Mouse (Mus musculus) inflammation-experienced regulatory T-cells, adult 6 months (primary cell): ENCODE measurements at regions not wholly inside any gene's neighbourhood (a gene's known extent, or its start where the extent isn't known, plus 50 kb on each side); places are given as distances from the start of the nearest gene placed in this dataset.

Experiments
- ATAC-seq: one replicate; pipeline ENCODE4 v1.8.0; 2017

DNA sequence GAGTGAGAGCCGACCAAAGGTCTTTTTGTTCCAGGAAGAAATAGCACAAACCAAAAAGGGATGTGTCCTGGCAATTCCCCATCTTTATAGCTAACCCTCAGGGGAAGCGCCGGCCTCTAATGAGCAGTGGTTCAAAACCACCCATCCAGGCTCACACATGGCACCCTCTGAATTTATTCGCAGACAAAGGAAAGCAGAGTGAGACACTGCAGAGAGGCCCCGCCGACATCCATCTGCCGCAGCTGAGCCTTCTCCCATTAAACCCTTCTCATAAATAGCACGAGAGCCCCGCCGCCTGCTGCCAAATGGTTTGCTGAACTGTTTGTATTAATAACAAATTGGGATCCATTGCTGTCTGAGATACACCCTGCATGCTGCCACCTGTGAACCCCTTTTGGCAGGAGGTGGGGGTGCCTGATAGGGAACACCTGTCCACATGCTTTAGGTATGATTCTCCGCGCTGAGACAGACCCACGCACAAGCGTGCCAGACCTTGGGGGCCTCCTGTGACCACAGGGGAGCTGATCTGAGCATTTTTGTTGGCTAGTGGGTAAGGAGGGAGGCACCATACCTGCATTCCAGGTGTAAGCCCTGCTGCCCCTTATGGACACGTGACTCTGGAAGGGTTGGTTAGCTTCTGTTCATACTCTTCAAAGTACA lies 422.6 kb upstream of the Castor2 start:
- ATAC-seq, result no peak

- ATAC-seq, result no peak
Measured at GRCm38 (mm10) chr5:133675636-133676035, 423.9 kb upstream of the Castor2 start.

DNA sequence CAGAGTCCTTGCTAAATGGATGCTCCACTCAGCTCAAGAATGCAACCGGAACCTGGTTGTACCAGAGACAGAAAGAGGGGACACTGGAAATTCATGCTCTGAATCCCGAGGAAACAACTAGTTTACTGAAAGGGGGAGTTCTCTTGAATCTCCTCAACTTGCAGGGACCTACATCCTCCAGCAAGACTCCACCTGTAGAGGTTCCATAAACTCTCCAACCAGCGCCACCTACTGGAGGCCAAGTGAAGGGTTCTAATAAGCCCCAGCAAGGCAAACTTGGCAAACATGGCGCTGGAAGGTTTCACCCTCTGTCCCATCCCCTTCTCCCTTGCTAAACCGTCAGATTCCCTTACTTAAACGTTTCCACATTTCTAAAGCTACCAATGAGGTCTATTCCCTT lies 433.0 kb upstream of the Castor2 start:
- no peak for ATAC-seq

DNA sequence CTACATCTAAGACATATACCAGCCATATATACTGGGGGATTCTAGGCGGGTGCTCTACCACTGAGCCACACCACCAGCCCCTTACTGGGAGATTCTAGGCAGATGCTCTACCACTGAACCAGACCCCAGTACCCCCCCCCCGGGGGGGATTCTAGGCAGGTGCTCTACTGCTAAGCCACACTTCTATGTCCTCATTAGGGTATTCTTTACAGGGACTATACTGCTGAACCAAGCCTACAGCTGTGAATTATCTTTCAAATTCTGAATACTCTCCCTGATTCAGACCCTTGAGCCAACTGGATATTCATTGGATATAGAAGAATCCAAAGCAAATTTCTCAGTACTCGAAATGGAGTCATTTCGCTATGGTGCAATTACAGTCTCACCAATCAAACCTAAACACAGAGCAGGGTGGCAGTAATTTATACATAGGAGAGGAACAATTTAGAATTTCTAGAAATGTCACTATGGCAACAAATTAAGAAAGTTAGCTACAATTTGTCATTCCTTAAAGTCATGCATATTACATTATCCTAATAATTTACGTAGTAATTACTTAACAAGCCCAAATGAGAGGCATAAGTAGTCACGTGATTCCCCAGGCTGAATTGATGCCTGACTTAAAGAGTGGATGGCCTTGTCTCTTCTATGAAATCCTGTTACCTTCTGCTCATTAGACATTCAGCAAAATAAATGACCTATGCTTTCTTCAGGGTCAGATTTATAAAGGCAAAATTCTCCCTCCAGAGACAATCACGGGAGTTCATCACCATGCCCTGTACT lies 436.8 kb upstream of the Castor2 start:
- ATAC-seq, result no peak

DNA sequence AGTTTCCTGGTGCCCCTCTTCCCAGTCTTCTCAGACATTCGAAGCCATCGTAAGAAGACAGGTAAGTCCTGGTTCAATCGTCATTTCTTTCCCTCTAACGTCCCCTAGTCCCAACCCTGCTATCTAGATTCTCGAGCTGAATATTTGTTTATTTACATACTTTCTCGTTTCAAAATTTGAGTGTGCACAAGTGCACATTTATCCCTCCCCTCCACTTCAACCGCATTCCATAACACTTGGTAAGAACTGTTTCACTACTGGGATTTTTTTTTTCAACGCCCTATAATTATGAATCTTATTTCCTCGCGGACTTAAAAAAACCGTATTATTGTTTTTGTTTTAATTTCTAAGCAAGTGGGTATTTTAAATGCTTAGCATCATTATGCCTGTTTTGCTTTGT lies 439.2 kb upstream of the Castor2 start:
- ATAC-seq, result no peak

DNA sequence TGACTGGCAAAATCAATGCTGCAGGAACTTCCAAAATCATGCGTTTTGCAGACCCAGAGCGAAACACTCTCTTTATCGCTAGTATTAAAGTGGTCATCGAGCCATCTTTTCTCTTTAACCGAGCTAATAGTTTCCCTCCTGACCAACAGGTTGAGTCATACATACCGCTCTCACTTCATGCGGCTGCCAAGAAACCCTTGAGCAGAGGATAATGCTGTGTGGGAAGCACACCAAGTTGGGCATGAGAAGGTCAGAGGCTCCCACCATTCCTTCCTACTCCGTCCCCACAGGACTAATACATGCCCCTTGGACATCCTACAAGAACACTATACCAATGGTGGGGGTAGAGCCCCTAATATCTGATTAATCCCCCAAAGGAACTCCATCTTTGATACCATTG lies 442.7 kb upstream of the Castor2 start:
- no peak for ATAC-seq

GRCm38 (mm10) chr5:133653431-133653830 lies 446.1 kb upstream of the Castor2 start:
- ATAC-seq, result no peak

- ATAC-seq, result no peak
Measured at GRCm38 (mm10) chr5:133650246-133650645, 449.3 kb upstream of the Castor2 start.

DNA sequence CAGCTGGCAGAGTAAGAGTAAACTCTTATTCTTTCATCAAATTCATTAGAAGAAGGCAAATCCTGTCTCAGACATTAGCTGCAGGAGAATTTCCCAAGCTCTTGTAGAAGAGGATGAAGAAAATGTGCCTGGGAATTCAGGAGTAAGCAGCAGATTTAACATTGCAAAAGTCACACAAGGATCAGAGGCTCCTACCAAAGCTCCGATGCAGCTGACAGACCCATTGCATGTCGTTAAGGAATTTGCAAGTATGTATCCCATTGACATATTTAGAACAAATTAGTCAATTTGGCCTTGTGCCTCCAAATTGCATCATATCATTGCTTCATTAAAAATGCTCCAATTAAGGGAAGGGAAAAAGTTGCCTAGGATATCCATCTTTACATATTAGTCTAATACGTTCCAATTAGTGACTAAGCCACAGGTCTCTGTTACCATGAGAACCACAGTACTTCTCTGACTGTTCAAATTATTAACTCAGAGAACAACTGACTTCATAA lies 453.8 kb upstream of the Castor2 start:
- no peak for ATAC-seq

- ATAC-seq, result no peak
Measured at GRCm38 (mm10) chr5:133643326-133643725, 456.2 kb upstream of the Castor2 start.

DNA sequence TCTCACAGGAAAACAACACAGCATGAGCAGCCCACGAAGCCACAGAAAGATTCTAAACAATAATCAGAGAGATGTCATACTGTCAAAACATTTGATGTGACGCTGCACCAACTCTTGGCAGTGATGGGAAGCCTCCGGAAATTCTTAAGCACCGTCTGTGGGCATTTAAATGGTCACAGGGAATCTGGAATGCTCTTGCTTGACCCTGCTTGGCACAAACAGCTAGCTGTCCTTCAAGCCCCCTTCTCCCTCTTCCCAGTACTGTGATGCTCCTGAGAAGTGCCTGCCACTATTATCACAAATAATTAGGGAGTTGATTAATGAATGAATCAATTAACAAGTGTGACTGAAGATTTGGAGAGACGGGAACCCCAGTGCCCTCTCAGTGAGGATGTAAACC lies 465.0 kb upstream of the Castor2 start:
- no peak for ATAC-seq

GRCm38 (mm10) chr5:133631812-133632211 lies 467.7 kb upstream of the Castor2 start:
- ATAC-seq, result no peak

DNA sequence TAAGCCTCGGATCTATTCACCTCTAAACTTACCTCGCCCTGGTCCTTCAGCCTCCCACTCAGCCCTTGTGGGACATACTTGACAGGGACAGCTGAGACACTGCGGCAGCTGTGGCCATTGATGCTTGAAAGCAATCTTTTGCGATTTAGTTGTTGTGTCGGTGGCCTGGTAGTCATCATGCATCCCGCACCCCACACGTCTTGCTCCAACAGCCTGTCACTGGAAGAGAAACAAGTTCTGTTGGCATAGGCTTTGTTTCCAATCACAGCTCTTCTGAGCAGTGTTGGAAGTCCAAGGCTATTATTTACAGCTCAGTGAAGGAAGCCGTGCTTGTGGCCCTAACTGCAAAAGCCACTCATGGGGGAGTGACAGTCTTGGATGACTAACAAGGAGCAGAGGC lies 480.2 kb upstream of the Castor2 start:
- ATAC-seq, result no peak

GRCm38 (mm10) chr5:133601241-133601739 lies 498.2 kb upstream of the Castor2 start:
- ATAC-seq, result no peak

DNA sequence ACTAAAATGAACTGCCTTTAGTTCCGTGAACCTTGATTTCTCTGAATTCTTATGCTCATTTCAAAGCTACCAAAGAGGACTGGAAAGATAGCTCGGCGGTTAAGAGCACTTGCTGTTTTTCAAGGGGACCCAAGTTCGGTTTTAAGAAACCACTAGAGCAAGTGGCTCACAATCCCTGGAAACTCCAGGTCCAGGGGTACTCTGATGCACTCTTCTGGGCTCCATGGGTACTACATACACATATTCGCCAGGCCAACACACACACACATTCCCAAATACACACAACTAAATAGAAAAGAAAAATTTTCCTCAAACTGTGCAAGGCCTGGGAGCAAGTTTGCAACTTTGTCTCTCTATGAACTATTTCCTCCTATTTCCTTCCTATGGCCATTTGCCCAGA lies 498.9 kb upstream of the Castor2 start:
- no peak for ATAC-seq

- ATAC-seq, result no peak
Measured at GRCm38 (mm10) chr5:133598105-133598504, 501.4 kb upstream of the Castor2 start.

- no peak for ATAC-seq
Measured at GRCm38 (mm10) chr5:133586492-133586891, 513.0 kb upstream of the Castor2 start.

- ATAC-seq, result no peak
Measured at GRCm38 (mm10) chr5:133585181-133585580, 514.3 kb upstream of the Castor2 start.

- no peak for ATAC-seq
Measured at GRCm38 (mm10) chr5:133576595-133576994, 522.9 kb upstream of the Castor2 start.

DNA sequence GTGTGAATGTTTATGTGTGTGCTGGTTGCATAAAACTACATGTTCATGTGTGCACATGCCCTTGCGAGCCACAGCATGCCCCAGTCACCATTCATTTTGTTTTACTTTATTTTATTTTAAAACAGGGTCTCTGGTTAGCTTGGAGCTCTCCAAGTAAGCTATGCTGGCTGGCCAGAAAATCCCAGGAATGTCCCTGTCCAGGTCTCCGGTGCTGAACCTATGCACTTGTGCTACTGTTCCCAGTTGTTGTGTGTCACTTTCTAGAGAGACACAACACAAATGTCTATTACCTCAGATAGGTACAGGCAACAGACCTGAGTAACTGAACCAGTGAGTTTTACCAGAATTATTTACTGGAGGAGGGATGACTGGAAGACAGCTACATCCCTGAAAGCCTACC lies 530.4 kb upstream of the Castor2 start:
- no peak for ATAC-seq

DNA sequence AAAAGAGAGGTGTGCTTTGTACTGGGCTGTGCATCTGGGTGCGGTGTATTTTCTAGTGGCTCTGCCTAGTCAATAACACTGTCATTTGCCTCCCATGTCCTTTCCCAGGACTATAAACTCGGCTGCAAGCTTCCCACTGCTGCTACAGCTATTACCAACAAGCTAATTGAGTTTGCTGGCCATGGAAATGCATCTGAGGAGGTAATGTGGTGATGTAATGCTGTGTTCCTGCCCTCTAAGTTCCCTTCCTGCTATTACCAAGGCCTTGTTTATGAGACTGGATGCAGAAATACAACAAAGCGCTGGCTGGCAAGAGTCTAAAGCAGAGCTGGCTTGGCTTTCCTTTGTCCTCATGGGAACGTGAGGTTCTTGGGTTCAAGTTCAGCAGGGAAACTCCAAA lies 533.0 kb upstream of the Castor2 start:
- ATAC-seq, result no peak

- ATAC-seq, result no peak
Measured at GRCm38 (mm10) chr5:133550657-133551056, 548.9 kb upstream of the Castor2 start.

DNA sequence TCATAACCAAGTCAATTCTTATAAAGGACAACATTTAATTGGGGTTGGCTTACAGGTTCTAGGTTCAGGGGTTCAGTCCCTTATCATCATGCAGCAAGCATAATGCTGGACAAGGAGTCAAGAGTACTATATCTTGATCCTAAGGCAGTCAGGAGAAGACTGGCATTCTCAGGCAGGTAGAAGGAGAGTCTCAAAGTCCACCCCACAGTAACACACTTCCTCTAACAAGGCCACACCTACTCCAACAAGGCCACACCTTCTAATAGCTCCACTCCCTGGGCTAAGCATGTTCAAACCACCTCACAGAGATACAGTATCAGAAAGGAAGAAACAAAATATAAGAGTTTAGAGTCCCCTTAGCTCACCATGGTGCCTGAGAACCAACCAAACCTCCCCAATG lies 557.3 kb upstream of the Castor2 start:
- ATAC-seq, result no peak

DNA sequence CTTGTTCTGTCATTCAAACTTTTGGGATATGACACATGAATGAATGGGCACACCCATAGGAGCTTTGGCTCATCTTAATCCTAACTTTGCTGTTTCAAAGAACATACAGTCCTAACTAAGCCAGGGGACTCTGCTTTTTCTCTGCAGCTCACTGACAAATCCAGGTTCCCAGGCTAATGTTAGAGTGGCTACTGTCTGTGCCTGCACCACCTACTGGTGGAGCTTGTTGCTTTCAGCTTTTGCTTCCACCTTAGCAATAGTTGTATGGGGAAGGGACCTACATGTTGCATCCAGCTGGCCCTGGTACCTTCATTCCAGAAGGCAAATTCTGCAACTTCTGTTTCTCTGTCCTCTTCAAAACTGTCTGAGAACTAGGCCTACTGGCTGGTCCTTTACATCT lies 566.8 kb upstream of the Castor2 start:
- ATAC-seq, result no peak
